Mouse (Mus musculus) mature B cell (primary cell): ENCODE data around the gene Emilin2.

Experiments
- in situ Hi-C: fragments of 300-500 bp; cut with MboI; formaldehyde crosslinking; loops from 2 replicates; pipeline ENCODE4 v1.14.3; 2019

Gene Emilin2

DNA sequence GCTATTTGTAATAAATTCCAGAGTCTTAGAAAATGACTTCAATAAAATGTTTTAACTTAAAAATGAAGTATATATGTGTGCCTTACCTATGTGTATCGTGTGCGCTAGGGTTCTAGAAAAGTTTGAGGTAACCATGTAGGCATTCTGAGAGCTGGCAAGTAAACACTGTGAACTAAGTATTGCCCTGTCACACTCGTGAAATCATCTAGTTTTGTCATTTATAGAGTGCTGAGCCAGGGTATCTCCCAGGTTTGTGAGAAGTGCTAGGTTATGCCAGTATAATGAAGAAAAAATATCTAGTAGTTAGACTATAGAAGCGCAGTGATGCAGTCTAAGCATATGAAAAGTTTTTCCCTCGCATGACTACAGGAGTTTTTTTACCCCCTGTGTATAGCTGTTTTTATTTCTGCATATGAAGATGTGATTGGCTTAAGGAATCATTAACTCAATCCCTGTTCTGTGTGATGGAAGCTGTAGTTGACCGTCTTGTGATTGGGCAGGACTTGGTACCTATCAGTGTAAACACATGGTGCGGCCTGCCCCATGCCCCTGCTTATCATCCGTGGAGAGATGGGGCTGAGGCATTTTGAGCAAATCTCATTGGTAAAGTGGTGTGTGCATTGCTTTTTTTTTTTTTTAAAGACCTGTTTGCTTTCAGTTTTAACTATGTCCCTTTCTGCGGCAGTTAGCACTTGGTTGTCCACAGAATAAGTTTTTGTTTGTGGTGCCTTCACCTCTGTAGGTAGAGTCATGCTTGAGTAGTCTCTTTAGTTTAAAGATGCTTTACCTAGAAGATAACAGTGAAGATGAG is 107.6 kb downstream of the Emilin2 start:
- in situ Hi-C loops = no loop called here
